Mouse (Mus musculus): ENCODE data around the gene Serpinb9f.
"Not testable (repeated sequence)": the region's sequence is repeated elsewhere in the genome, so short reads cannot be mapped to it uniquely, and the experiment has no call there.

Serpinb9f gene

DNA sequence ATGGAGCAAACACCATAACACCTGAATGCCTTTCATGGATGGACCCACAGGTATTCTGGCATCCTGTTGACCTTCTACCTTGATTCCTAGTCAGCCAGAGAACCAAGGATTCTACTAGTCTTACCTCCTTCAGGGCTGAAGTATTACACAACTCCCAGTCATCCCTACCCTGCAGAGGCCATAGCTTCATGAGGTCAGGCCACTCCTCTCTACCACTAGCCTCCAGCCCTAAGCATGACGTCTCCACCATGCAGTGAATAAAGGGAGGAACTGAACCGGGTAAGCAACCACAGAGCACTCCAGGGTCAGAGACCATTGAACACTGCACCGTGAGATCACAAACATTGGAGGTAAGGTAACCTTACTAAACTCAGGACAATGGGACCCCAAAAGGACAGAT, at the start of gene Serpinb9f:
Gene Serpinb9f (plus strand): TSS at position 301 of the 400 bp plus-strand sequence.
- DNase-seq (ENCODE audit: low spot score) = not testable (repeated sequence)

DNA sequence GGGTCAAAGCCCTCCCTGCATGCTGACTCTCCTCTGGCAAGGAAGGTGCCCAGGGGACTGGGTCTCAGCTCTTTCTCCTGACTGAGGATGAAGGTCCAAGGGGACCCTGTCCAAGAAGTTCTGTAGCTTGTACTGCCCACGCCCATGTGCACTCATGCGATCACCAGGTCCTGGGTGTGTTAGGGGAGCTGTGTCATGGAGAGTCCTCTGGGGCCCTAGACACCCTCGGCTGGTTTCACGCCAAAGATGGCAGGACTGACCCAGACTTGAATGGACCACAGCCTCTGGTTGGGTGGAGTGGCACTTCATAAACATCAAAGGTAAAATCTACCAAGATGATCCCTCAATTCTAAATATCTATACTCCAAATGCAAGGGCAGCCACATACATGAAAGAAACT, 15.2 kb upstream of the Serpinb9f start:
- DNase-seq (ENCODE audit: low spot score) = not testable (repeated sequence)

- not testable (repeated sequence) for DNase-seq (ENCODE audit: low spot score)
Observed at GRCm38 (mm10) chr13:33356666-33357065, 32.8 kb downstream of the Serpinb9f start.

Measured in testis, postnatal 14 days (tissue).